Mouse (Mus musculus): ENCODE results near the gene Gpr35.

The Gpr35 gene

DNA sequence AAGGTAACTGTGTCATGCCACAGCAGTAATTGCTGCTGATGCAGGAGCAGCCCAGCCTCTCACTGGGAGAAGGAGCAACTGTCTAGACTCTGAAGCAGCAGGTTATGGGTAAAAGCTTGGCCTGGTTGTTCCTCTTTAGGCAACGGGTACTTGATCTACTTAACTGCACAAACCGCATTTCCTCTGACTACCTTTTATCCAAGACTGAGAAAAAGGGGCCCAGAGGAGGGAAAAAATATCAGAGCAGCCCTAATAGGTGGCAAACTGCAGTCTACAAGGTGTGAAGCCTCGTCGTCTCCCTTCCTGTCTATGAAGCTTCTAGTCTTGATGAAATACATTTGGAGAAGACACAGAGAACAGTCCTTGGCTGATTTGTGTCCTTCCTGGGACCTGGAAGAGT is 17.1 kb upstream of the Gpr35 start:
- 74% methylated on average over 4 of the region's 4 CpGs for WGBS

DNA sequence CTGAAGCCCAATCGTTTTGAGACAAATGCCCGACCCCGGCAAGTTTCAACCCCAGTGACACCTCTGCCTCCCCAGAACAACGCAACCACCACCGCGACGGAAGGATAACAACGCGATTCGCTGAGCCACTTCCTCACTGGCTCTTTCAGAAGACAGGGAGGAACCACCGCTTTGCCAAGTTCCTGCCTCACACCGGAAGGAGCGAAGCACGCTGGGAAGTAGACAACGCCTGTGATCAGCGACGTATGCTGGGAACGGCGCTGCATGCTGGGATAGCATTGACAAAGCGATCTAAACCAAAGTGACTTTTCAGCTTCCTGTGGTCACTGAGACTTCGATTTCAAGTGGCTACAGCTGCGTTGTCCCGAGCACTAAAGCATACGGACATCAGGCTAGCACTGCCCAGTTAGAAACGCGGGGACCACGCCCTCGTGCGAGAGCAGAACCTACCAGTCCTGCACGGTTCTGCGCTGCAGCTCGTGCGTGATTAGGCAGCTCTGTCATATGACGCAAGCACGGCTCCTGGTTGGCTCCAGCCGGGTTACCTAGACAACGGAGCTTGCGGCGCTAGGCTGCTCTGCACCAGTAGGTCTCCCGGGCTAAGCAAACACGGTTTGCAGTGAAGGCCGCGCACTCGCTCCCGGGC is 16.4 kb upstream of the Gpr35 start, which contains the start of gene Capn10:
Gene Capn10 (plus strand): TSS at position 195 of the 646 bp plus-strand sequence.
- WGBS = under 1% methylated on average over 45 of the region's 45 CpGs

DNA sequence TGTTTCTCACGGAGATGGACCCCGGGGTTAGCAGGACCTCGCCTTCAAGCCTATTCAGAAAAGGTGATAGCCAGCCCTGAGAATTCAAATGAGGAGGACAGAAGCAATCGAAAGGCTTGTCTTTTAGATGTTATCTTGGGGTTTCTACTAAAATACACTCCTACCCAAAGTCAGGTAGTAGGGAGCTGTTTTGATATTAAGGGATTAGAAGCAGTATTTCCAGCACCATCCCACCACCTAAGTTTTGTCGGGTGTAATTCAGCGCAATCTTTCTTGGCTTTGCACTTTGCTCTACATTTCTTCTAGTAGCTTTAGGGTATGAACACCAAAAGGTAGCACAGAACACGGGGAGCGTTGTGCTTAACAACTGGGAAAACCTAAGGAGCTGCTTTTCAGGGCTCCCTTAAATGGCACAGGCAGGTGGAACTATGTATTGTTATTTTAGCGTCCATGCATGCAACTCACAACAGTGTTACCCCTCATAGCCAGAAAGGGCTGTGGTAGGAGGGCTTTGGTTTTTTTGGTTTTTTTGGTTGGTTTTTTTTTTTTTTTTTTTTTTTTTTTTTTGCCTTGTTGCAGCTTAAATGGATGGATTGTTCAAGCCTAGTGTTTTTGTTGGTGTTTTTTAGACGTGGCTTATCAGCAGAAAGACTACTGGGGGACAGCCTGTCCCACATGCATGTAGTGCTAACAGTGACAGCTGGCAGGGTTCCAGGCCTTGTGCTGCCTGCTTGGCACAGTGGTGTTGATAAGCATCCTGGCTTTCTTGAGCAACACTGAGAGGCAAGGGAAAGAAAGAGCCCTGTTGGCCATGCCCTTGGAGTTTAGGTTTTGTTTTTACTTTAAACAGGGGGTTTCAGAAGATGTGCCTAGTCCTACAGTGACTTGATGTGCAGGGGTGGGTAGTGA is 15.4 kb upstream of the Gpr35 start:
- WGBS = 6% methylated on average over 10 of the region's 10 CpGs

GRCm38 (mm10) chr1:92935977-92936376 is 14.7 kb upstream of the Gpr35 start:
- WGBS = 17% methylated on average over 2 of the region's 2 CpGs

GRCm38 (mm10) chr1:92936467-92936866 is 14.2 kb upstream of the Gpr35 start:
- 79% methylated on average over 3 of the region's 3 CpGs for WGBS

- WGBS = 95% methylated on average over 3 of the region's 3 CpGs
Observed at GRCm38 (mm10) chr1:92937797-92938196, 12.9 kb upstream of the Gpr35 start.

DNA sequence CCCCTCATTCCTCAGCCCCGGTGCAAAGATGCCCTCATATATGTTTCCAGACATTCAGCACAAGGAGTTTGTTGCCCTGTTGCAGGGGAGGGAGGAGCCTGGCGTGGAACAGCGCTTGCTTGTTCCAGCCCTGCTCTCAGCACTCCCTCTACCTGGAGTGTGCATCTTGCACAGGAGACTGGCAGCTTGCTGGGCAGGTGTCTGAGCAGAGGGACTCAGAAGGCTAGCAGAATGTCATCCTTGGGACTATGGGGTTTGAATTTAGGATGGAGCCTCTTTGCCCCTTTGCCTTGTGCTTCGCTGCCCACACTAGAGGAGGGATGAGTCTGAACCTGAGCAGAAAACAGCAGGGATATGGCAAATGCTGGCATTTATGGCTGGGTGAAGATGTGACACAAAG is 10.9 kb upstream of the Gpr35 start:
- 93% methylated on average over 4 of the region's 4 CpGs for WGBS

- WGBS = 91% methylated on average over 19 of the region's 19 CpGs
Observed at GRCm38 (mm10) chr1:92943219-92943989, 7.3 kb upstream of the Gpr35 start.

GRCm38 (mm10) chr1:92947966-92948365 is 2.7 kb upstream of the Gpr35 start:
- 96% methylated on average over 3 of the region's 3 CpGs for WGBS

GRCm38 (mm10) chr1:92949426-92949825 is 1.2 kb upstream of the Gpr35 start:
- 63% methylated on average over 6 of the region's 6 CpGs for WGBS

GRCm38 (mm10) chr1:92953641-92954040 is 3.0 kb downstream of the Gpr35 start:
- WGBS = 79% methylated on average over 2 of the region's 2 CpGs

DNA sequence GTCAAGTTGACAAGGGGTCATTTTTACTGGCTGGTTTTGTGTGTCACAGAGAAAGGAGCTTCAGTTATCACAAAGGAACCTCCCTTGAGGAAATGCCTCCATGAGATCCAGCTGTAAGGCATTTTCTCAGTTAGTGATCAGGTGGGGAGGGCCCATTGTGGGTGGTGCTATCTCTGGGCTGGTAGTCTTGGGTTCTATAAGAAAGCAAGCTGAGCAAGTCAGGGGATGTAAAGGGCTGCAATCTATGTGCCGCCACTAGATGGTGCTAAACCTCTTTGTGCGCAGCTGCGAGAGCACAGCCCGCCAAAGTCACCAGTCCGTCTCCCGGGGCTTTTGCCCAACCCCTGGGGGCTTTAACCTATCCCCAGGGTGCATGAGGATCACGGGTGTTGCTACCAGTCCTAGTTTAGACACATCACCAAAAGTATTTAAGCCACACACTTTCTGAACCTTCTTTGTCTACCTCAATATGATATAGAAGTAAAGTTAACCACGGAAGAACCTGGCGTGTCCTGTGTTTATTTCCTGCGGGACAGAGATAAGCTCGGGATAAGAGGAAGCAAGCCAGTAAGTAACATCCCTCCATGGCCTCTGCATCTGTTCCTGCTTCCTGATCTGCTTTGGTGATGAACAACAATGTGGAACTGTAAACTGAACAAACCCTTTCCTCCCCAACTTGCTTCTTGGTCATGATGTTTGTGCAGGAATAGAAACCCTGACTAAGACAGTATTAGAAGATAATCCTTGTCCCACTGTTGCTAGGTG is 6.1 kb downstream of the Gpr35 start:
- WGBS = 5% methylated on average over 11 of the region's 11 CpGs

GRCm38 (mm10) chr1:92958999-92959398 is 8.3 kb downstream of the Gpr35 start:
- WGBS = 65% methylated on average over 1 of the region's 1 CpGs

DNA sequence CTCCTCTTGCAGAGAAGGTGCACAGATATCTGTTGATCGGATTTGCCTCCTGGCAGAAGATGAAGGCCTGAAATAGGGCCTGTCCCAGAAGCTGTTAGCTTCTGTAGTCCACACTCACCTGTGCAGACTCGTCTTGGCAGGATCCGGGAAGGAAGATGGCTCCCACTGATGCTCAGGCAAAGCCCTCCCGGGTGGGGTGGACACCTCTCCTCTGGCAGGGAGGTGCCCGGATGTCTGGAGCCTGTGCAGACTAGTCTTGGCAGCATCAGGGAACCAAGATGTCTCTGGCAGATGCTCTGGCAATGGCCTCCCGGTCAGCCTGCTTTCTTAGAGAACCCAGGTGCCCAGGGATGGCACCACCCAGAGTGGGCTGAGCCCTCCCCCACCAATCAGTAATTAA is 20.1 kb downstream of the Gpr35 start:
- 90% methylated on average over 6 of the region's 6 CpGs for WGBS

DNA sequence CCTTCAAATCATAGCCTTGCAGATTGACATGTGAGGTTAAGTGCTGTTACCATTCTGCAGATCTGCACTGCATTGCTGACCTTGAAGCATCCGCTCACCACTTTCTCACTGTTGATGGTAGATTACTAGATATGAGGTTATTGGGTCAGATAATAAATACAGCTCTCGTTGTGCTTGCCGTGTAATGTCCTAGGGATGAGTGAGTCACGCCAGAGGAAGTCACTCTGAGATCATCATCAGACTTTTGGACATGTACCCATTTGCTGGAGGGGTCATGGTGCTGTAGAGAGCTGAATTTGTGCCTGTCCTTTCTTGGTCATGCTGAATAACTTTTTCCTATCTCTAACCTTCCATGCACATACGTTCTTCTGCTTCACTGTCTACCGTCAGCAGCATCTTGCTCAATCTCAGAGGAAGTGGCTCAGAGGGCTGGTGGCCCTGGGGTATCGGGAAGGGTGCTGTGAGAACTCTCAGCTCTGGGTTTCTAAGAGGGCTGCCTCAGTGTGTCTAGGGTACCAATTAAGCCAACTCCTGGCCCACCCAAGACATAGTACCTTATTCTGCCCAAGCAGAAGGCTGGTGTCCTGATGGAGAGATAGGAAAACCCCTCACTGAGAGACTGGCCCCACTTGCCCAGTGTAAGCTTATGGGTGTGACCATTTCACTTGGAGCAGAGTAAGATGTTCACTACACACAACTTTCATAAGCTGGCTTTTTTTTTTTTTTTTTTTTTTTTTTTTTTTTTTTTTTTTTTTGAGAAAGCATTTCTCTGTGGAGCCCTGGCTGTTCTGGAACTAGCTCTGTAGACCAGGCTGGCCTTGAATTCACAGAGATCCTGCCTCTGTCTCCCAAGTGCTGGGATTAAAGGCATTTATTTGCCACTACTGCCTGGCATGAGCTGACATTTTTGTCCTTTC is 21.5 kb downstream of the Gpr35 start:
- WGBS = 92% methylated on average over 7 of the region's 7 CpGs

GRCm38 (mm10) chr1:92972854-92973253 is 22.2 kb downstream of the Gpr35 start:
- 68% methylated on average over 1 of the region's 1 CpGs for WGBS

DNA sequence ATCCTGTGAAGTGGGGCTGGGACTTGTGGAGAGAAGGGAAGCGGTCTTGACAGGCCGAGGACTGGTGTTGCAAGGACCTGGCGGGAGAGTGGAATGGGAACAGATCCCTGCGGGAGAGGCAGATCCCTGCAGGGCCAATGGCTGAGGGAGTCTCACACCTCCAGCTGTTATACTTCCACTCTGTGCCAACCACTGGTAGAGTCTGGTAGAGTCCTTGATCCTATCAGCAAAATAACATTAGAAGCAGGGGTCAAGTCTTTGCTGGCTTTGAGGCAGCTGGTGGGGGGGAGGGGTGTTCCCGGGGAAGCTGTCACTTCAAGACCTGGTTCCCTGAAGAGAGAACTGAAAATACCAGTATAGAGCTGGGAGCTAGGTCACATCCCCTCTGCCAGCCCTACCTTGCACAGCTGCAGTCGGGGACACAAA is 25.5 kb downstream of the Gpr35 start:
- whole genome bisulfite sequencing = 81% methylated on average over 6 of the region's 6 CpGs

DNA sequence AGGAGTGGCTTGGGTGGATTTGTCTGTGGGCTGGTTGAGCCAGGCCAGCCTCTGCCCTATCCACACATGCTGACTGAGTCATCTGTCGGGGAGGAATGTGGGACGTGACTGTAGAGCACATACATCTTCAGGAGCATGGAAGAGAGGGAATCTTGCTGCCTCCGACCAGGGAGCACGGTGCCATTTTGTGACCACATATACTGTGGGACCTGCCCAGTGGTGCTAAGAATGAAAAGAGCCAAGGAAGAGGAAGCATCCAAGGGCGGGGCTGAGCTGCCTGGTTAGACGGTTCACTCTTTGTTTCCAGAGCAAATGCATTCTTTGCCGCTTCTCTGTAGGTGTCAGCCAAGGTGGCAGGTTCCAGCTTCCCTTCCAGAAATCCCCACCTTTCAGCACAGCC is 28.0 kb downstream of the Gpr35 start:
- 58% methylated on average over 7 of the region's 7 CpGs for WGBS

DNA sequence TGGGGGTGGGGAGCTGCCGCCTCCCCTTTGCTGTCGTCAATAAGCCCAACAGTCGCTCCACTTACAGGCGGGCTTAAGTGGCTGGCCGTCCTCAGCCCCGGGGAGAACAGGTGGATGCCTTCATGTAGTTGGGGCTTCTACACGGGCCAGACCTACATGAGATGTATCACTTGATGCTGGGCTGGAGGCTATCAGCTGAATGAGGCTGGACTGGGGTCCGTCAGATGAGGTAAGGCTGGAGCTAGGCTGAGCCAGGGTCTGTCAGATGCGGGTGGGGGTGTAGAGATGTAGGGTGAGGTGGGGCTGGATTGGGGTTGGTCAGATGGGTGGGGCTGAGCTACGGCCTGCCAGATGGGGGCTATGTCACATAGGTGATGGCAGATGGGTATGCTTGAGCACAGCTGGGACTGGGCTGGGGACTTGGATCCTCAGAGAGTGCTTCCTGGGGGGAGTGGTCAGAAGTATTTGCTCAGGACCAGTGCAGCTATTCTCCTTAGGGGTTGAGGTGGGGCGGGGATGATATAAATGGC is 28.5 kb downstream of the Gpr35 start:
- 59% methylated on average over 11 of the region's 11 CpGs for WGBS

All from cerebral cortex, adult 2 months (tissue).